Mouse (Mus musculus) heart, postnatal 10 days (tissue): ENCODE measurements around the gene Btbd35f26. TPM values are rescaled to one million over a fixed set of nuclear protein-coding genes. Genes with fewer than 3 reads are reported as not detected.
"Not testable (repeated sequence)": the region's sequence is repeated elsewhere in the genome, so short reads cannot be mapped to it uniquely, and the experiment has no call there.

ENCODE experiments used
- DNase-seq, 2 experiments: peaks; one replicate each; pipeline ENCODE4 v3.0.0; 2021
- intact Hi-C: fragments of 180-260 bp; cut with DNase I; formaldehyde crosslinking; loops from one replicate; pipeline ENCODE4 v1.15.1; 2025
- total RNA-seq, 2 experiments: library from RNA; stranded (reverse); gene quantifications; 2 replicates each; pipeline ENCODE4 v1.2.3; 2021

The Btbd35f26 gene
- total RNA-seq: not detected

GRCm38 (mm10) chrX:31336154-31336553 lies at the start of gene Btbd35f26:
Btbd35f26 (plus strand) TSS chrX:31336454.
- intact Hi-C loops, DNase-seq: not testable (repeated sequence)

GRCm38 (mm10) chrX:31341924-31342323 lies 5.7 kb downstream of the Btbd35f26 start:
- intact Hi-C loops: not testable (repeated sequence)
- peak in 1 of 2 experiments; percentile 0 for DNase-seq

DNA sequence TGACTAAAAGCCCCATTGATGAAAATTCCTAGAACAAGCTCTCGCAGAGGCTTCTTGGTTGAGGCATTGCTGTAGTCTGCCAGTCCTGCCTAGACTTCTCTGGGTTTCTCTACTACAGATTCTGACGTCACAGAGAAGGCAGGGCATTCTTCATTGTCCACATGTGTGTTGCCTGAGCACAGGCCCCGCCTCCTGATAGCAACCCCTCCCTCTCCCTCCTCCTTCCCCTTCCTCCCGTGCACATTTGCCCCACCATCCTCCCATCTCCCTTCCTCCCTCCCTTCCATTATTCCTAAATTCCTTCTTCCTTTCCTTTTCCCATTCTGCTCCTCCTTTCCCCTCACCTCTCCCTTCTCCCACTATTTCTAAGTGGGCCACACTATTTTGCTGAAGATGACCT lies 47.6 kb downstream of the Btbd35f26 start, which contains the start of gene Btbd35f19:
Btbd35f19 (minus strand) TSS at position 101 of the 400 bp plus-strand sequence.
- DNase-seq, intact Hi-C loops: not testable (repeated sequence)

Other genes with a start within 250 kb of the Btbd35f26 start
- not detected for gene Btbd35f29, start 218.8 kb upstream of the Btbd35f26 start, total RNA-seq
- not detected for gene Spin2f, start 82.6 kb upstream of the Btbd35f26 start, total RNA-seq
- not detected for gene Btbd35f19, start 47.5 kb downstream of the Btbd35f26 start, total RNA-seq
- not detected for gene Gm21883, start 237.8 kb downstream of the Btbd35f26 start, total RNA-seq